Mouse (Mus musculus) midbrain, embryonic 14.5 days (tissue): ENCODE data around the gene Arntl. TPM values are rescaled to one million over a fixed set of nuclear protein-coding genes. Genes with fewer than 3 reads are reported as not detected.

Experiments used
- ATAC-seq: fragments of 200-750 bp; cut with Nextera tagmentation; 2 replicates; pipeline ENCODE4 v1.8.0; 2017; ENCODE audit warnings: moderate number of reproducible peaks, moderate library complexity; ENCODE audit not compliant: low FRiP score, low TSS enrichment
- DNase-seq: peaks from one replicate; pipeline ENCODE4 v3.0.0-alpha.2; 2015
- H3K27ac ChIP-seq: fragments of 300-500 bp; sonication (generic); replicated peaks from 2 replicates; pipeline ENCODE4 v1.5.1; 2014; ENCODE audit warnings: mild to moderate bottlenecking, low read depth, low read length, moderate library complexity
- H3K27me3 ChIP-seq: fragments of 300-500 bp; sonication (generic); 2 replicates; pipeline ENCODE4 v1.6.1; 2014; ENCODE audit warnings: low read length, control low read depth, mixed read lengths; ENCODE audit not compliant: control insufficient read depth, insufficient read depth
- H3K36me3 ChIP-seq: fragments of 300-500 bp; sonication (generic); 2 replicates; pipeline ENCODE4 v1.6.1; 2014; ENCODE audit warnings: low read length, control low read depth; ENCODE audit not compliant: control insufficient read depth, insufficient read depth
- H3K4me1 ChIP-seq: fragments of 300-500 bp; sonication (generic); 2 replicates; pipeline ENCODE4 v1.6.1; 2014; ENCODE audit warnings: mild to moderate bottlenecking, antibody characterized with exemption, low read length, control low read depth; ENCODE audit not compliant: control insufficient read depth, insufficient read depth
- H3K4me2 ChIP-seq: fragments of 300-500 bp; sonication (generic); 2 replicates; pipeline ENCODE4 v1.6.1; 2014; ENCODE audit warnings: mild to moderate bottlenecking, low read length, moderate library complexity
- H3K4me3 ChIP-seq: fragments of 300-500 bp; sonication (generic); replicated peaks from 2 replicates; pipeline ENCODE4 v1.5.1; 2014; ENCODE audit warnings: low read depth, low read length
- H3K9ac ChIP-seq: fragments of 300-500 bp; sonication (generic); replicated peaks from 2 replicates; pipeline ENCODE4 v1.6.1; 2014; ENCODE audit warnings: mild to moderate bottlenecking, low read length, moderate library complexity
- H3K9me3 ChIP-seq: fragments of 300-500 bp; sonication (generic); 2 replicates; pipeline ENCODE4 v1.6.1; 2016; ENCODE audit warnings: low read length, control low read depth, mixed read lengths; ENCODE audit not compliant: control insufficient read depth
- WGBS: fragments of 180-500 bp; shearing (Covaris S2); extraction: QIAGEN DNeasy Blood & Tissue Kit; methylation state at CpG from one replicate; pipeline ENCODE4 v1.1.7; 2014; 5-methylcytosine and 5-hydroxymethylcytosine counted together
- polyA plus RNA-seq: library from polyadenylated mRNA; unstranded; fragments of >200 nt; fragmentation: Nextera tagmentation; extraction: Ambion mirVana; gene quantifications from 2 replicates; pipeline ENCODE4 v1.2.1, GENCODE M21; 2014

Arntl gene
- polyA plus RNA-seq, 1 experiment from 2014 or later, result 16.1 TPM

GRCm38 (mm10) chr7:113185056-113185455 lies 22.2 kb upstream of the Arntl start:
- Histone ChIP-seq H3K4me1 (no peaks in the 10 kb centered on the region), H3K27me3 (no peaks in the 10 kb centered on the region), H3K9me3 (no peaks in the 10 kb centered on the region), H3K36me3 (no peaks in the 10 kb centered on the region), H3K9ac (no peak overlapping the region), H3K27ac (no peak overlapping the region), H3K4me3 (no peak overlapping the region), H3K4me2 (no peak overlapping the region)
- ATAC-seq (no peak), DNase-seq (no peak)

GRCm38 (mm10) chr7:113186041-113186800 lies 21.0 kb upstream of the Arntl start:
- no peak for ATAC-seq
- H3K36me3 ChIP-seq, result no peaks in the 10 kb centered on the region
- H3K9me3 ChIP-seq, result no peaks in the 10 kb centered on the region
- DNase-seq, result no peak
- no peak overlapping the region for H3K4me2 ChIP-seq
- no peak overlapping the region for H3K27ac ChIP-seq
- H3K27me3 ChIP-seq, result no peaks in the 10 kb centered on the region
- WGBS, result 74% methylated on average over 10 of the region's 10 CpGs
- H3K4me3 ChIP-seq, result no peak overlapping the region
- no peak overlapping the region for H3K9ac ChIP-seq
- no peaks in the 10 kb centered on the region for H3K4me1 ChIP-seq

- Histone ChIP-seq H3K4me1 (no peaks in the 10 kb centered on the region), H3K27me3 (no peaks in the 10 kb centered on the region), H3K36me3 (no peaks in the 10 kb centered on the region), H3K4me2 (no peak overlapping the region), H3K27ac (no peak overlapping the region), H3K9ac (no peak overlapping the region), H3K4me3 (no peak overlapping the region), H3K9me3 (no peaks in the 10 kb centered on the region)
- no peak for DNase-seq
- WGBS, result 61% methylated on average over 2 of the region's 2 CpGs
- no peak for ATAC-seq
Measured at GRCm38 (mm10) chr7:113188091-113188490, 19.2 kb upstream of the Arntl start.

- H3K27me3 ChIP-seq, result no peaks in the 10 kb centered on the region
- no peaks in the 10 kb centered on the region for H3K4me1 ChIP-seq
- WGBS, result 63% methylated on average over 9 of the region's 9 CpGs
- no peak overlapping the region for H3K27ac ChIP-seq
- H3K4me2 ChIP-seq, result no peak overlapping the region
- no peak overlapping the region for H3K9ac ChIP-seq
- no peaks in the 10 kb centered on the region for H3K9me3 ChIP-seq
- no peak overlapping the region for H3K4me3 ChIP-seq
- no peaks in the 10 kb centered on the region for H3K36me3 ChIP-seq
- ATAC-seq (no peak), DNase-seq (no peak)
Measured at GRCm38 (mm10) chr7:113188566-113188965, 18.7 kb upstream of the Arntl start.

GRCm38 (mm10) chr7:113191787-113192186 lies 15.5 kb upstream of the Arntl start:
- H3K4me2 ChIP-seq, result no peak overlapping the region
- 78% methylated on average over 1 of the region's 1 CpGs for WGBS
- no peak overlapping the region for H3K9ac ChIP-seq
- DNase-seq, result no peak
- no peaks in the 10 kb centered on the region for H3K27me3 ChIP-seq
- no peaks in the 10 kb centered on the region for H3K4me1 ChIP-seq
- H3K27ac ChIP-seq, result no peak overlapping the region
- no peak for ATAC-seq
- no peaks in the 10 kb centered on the region for H3K36me3 ChIP-seq
- H3K4me3 ChIP-seq, result no peak overlapping the region
- no peaks in the 10 kb centered on the region for H3K9me3 ChIP-seq

GRCm38 (mm10) chr7:113192714-113193365 lies 14.4 kb upstream of the Arntl start:
- ATAC-seq (no peak), DNase-seq (no peak)
- WGBS, result 70% methylated on average over 8 of the region's 8 CpGs
- H3K27ac ChIP-seq, result no peak overlapping the region
- no peak overlapping the region for H3K4me3 ChIP-seq
- H3K4me1 ChIP-seq, result no peaks in the 10 kb centered on the region
- H3K27me3 ChIP-seq, result no peaks in the 10 kb centered on the region
- H3K9me3 ChIP-seq, result no peaks in the 10 kb centered on the region
- H3K9ac ChIP-seq, result no peak overlapping the region
- no peaks in the 10 kb centered on the region for H3K36me3 ChIP-seq
- no peak overlapping the region for H3K4me2 ChIP-seq

- H3K27ac ChIP-seq, result no peak overlapping the region
- H3K4me3 ChIP-seq, result no peak overlapping the region
- H3K9ac ChIP-seq, result no peak overlapping the region
- H3K9me3 ChIP-seq, result no peaks in the 10 kb centered on the region
- DNase-seq (no peak), ATAC-seq (no peak)
- H3K4me2 ChIP-seq, result no peak overlapping the region
- H3K4me1 ChIP-seq, result no peaks in the 10 kb centered on the region
- no peaks in the 10 kb centered on the region for H3K36me3 ChIP-seq
- no peaks in the 10 kb centered on the region for H3K27me3 ChIP-seq
Measured at GRCm38 (mm10) chr7:113193872-113194271, 13.4 kb upstream of the Arntl start.

- H3K36me3 ChIP-seq, result no peaks in the 10 kb centered on the region
- H3K4me1 ChIP-seq, result no peaks in the 10 kb centered on the region
- H3K9me3 ChIP-seq, result no peaks in the 10 kb centered on the region
- H3K4me3 ChIP-seq, result no peak overlapping the region
- DNase-seq (no peak), ATAC-seq (no peak)
- H3K4me2 ChIP-seq, result no peak overlapping the region
- WGBS, result 69% methylated on average over 2 of the region's 2 CpGs
- no peaks in the 10 kb centered on the region for H3K27me3 ChIP-seq
- H3K27ac ChIP-seq, result no peak overlapping the region
- H3K9ac ChIP-seq, result no peak overlapping the region
Measured at GRCm38 (mm10) chr7:113195271-113195670, 12.0 kb upstream of the Arntl start.

- no peak overlapping the region for H3K4me2 ChIP-seq
- no peaks in the 10 kb centered on the region for H3K36me3 ChIP-seq
- H3K9me3 ChIP-seq, result no peaks in the 10 kb centered on the region
- no peak for ATAC-seq
- WGBS, result 82% methylated on average over 3 of the region's 3 CpGs
- H3K4me1 ChIP-seq, result no peaks in the 10 kb centered on the region
- no peak for DNase-seq
- H3K27ac ChIP-seq, result no peak overlapping the region
- H3K4me3 ChIP-seq, result no peak overlapping the region
- no peak overlapping the region for H3K9ac ChIP-seq
- no peaks in the 10 kb centered on the region for H3K27me3 ChIP-seq
Measured at GRCm38 (mm10) chr7:113196171-113196570, 11.1 kb upstream of the Arntl start.
